Mouse (Mus musculus): ENCODE measurements around the gene Mars.

DNA sequence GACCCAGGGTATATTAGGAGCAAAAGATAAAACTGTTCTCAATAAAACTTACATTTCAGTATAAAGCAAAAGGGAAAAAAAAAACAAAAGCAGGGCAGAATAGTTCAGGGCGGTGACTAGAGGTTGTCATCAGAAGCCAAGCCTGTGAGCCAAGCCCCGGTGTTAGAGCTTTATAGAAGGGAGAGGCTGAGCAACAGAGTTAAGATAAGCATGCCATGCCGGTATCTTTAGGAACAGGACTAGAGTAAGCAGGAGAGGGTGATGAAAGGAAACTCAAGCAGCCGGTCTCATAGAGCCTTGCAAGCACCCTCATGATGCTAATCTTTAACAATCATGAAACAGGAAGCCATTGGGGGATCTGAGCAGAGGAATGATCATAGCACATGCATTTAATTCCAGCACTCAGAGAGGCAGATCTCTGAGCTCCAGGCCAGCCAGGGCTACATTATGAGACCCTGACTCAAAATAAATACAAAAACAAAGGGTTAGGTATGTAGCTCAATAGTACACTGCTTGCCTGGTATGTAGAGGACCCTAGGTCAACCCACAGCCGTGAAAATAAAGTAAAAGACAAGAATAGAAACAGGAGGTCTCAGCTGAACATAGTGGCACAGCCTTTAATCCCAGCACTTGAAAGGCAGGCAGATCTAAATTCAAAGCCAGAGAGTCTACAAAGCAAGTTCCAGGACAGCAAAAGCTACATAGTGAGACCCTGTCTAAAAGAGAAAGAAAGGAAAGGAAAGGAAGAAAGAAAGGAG lies 19.5 kb downstream of the Mars start:
- no peak for TF ChIP-seq MAX (IDR thresholded peaks at IDR 0.05; ENCODE audit: low read length)
- TF ChIP-seq CTCF (conservative IDR thresholded peaks at IDR 0.05 in 1 of 2, IDR thresholded peaks at IDR 0.05 in 1 of 2; ENCODE audit: low read depth in 2 of 2, low read length in 2 of 2) = no peak
- TF ChIP-seq EP300 (IDR thresholded peaks at IDR 0.05; ENCODE audit: low read length) = no peak
- no peak for TF ChIP-seq RCOR1 (conservative IDR thresholded peaks at IDR 0.05; ENCODE audit: low read depth, low read length)
- TF ChIP-seq USF1 (IDR thresholded peaks at IDR 0.05; ENCODE audit: low read depth, low read length) = no peak
- no peak for TF ChIP-seq UBTF (IDR thresholded peaks at IDR 0.05; ENCODE audit: low read depth, low read length)
- no peak for TF ChIP-seq TCF12 (IDR thresholded peaks at IDR 0.05; ENCODE audit: low read depth, low read length)
- TF ChIP-seq SIN3A (IDR thresholded peaks at IDR 0.05; ENCODE audit: low read length) = no peak

Data from CH12.LX (cell line).